Mouse (Mus musculus) fat pad, adult 2 months (tissue): ENCODE results near the gene Rad51b.

Experiments used
- DNase-seq: peaks from one replicate; pipeline ENCODE4 v3.0.0-alpha.2; 2011; ENCODE audit warnings: low read depth, low spot score; ENCODE audit errors: extremely low read depth

Rad51b gene

GRCm38 (mm10) chr12:79850021-79850420 is 552.9 kb downstream of the Rad51b start:
- no peak for DNase-seq

GRCm38 (mm10) chr12:79851898-79852297 is 554.8 kb downstream of the Rad51b start:
- DNase-seq, result no peak

- no peak for DNase-seq
These were observed 555.5 kb downstream of the Rad51b start for GRCm38 (mm10) chr12:79852606-79853005.

GRCm38 (mm10) chr12:79853901-79854490 is 556.9 kb downstream of the Rad51b start:
- no peak for DNase-seq

- DNase-seq, result no peak
These were observed 557.4 kb downstream of the Rad51b start for GRCm38 (mm10) chr12:79854507-79854906.

- no peak for DNase-seq
These were observed 559.2 kb downstream of the Rad51b start for GRCm38 (mm10) chr12:79856116-79856909.

GRCm38 (mm10) chr12:79857704-79858103 is 560.6 kb downstream of the Rad51b start:
- no peak for DNase-seq

- no peak for DNase-seq
These were observed 561.3 kb downstream of the Rad51b start for GRCm38 (mm10) chr12:79858336-79858735.

GRCm38 (mm10) chr12:79859354-79860247 is 562.5 kb downstream of the Rad51b start:
- no peak for DNase-seq

GRCm38 (mm10) chr12:79860248-79860555 is 563.1 kb downstream of the Rad51b start:
- DNase-seq, result no peak
